Mouse (Mus musculus) C2C12 (cell line): ENCODE results near the gene Znrd1as. TPM values are rescaled to one million over a fixed set of nuclear protein-coding genes. Genes with fewer than 3 reads are reported as not detected.

ENCODE experiments used
- H3K27me3 ChIP-seq: one replicate; pipeline ENCODE4 v1.6.1; 2011; ENCODE audit not compliant: control insufficient read depth, insufficient read depth, insufficient read length
- H3K36me3 ChIP-seq: one replicate; pipeline ENCODE4 v1.6.1; 2011; ENCODE audit not compliant: control insufficient read depth, insufficient read depth
- H3K4me3 ChIP-seq: one replicate; pipeline ENCODE4 v1.5.1; 2011; ENCODE audit warnings: mild to moderate bottlenecking, control low read depth; ENCODE audit not compliant: poor library complexity, insufficient read depth, severe bottlenecking
- H3K79me2 ChIP-seq: one replicate; pipeline ENCODE4 v1.6.1; 2011; ENCODE audit not compliant: control insufficient read depth, insufficient read depth
- H3K79me3 ChIP-seq: one replicate; pipeline ENCODE4 v1.6.1; 2011; ENCODE audit warnings: low read depth, control low read depth
- H3ac ChIP-seq: one replicate; pipeline ENCODE3; 2011; ENCODE audit warnings: low read depth; ENCODE audit not compliant: control insufficient read depth, insufficient read length
- CEBPB ChIP-seq: IDR thresholded peaks from one replicate; pipeline ENCODE4 v1.6.1; 2011; ENCODE audit warnings: low read depth, mild to moderate bottlenecking, control low read depth, moderate library complexity
- CTCF ChIP-seq: IDR thresholded peaks from one replicate; pipeline ENCODE4 v1.5.1; 2011; ENCODE audit not compliant: control insufficient read depth, insufficient read depth, insufficient read length
- FOSL1 ChIP-seq: IDR thresholded peaks from one replicate; pipeline ENCODE4 v1.8.0; 2011; ENCODE audit warnings: mild to moderate bottlenecking, low read length; ENCODE audit not compliant: poor library complexity, insufficient read depth, severe bottlenecking
- MAX ChIP-seq: IDR thresholded peaks from one replicate; pipeline ENCODE4 v1.6.1; 2011; ENCODE audit warnings: mild to moderate bottlenecking, control low read depth
- MYOD1 ChIP-seq: IDR thresholded peaks from one replicate; pipeline ENCODE4 v1.6.1; 2011; ENCODE audit warnings: low read depth; ENCODE audit not compliant: control insufficient read depth, insufficient read length
- MYOG ChIP-seq: IDR thresholded peaks from one replicate; pipeline ENCODE4 v1.6.1; 2011; ENCODE audit not compliant: control insufficient read depth, insufficient read length; ENCODE audit errors: extremely low read depth
- USF1 ChIP-seq: IDR thresholded peaks from one replicate; pipeline ENCODE4 v1.6.1; 2011; ENCODE audit warnings: low read depth, mild to moderate bottlenecking, control low read depth, moderate library complexity
- polyA plus RNA-seq: library from polyadenylated mRNA; unstranded; fragments of >200 nt; fragmentation: generic; extraction: Trizol; gene quantifications from one replicate; pipeline ENCODE4 v1.2.1, GENCODE M21; 2012; ENCODE audit warnings: missing spikeins

Znrd1as gene
- polyA plus RNA-seq, 1 experiment, result 3.2 TPM

DNA sequence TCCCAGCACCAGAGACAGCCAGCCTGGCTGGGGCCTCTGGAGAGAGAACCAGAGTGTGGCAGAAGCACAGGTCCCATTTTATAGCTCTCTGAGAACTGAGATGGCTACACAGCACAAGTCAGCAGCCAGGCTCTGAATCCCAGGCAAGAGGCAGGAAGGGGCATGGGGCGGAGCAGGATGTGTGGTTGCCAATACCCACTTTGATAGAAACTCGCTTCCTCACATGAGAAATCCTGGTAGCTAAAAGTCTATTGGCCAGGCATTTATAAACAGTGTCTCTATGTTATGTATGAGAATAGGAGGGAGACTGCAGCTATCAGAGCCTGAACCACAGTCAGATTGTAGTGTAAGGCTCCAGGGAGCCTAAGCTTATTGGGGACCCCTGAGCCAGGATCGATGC is 14.4 kb downstream of the Znrd1as start:
- Histone ChIP-seq H3K4me3 (no peak overlapping the region), H3ac (no peak overlapping the region), H3K79me2 (no peaks in the 10 kb centered on the region), H3K36me3 (no peaks in the 10 kb centered on the region), H3K79me3 (no peaks in the 10 kb centered on the region), H3K27me3 (no peaks in the 10 kb centered on the region)
- TF ChIP-seq MYOG, result no peak
- no peak for TF ChIP-seq USF1
- TF ChIP-seq CTCF, result no peak
- no peak for TF ChIP-seq MAX
- no peak for TF ChIP-seq MYOD1
- TF ChIP-seq FOSL1, result no peak
- no peak for TF ChIP-seq CEBPB

- TF ChIP-seq USF1, result no peak
- TF ChIP-seq CEBPB, result no peak
- TF ChIP-seq MYOD1, result no peak
- TF ChIP-seq FOSL1, result no peak
- TF ChIP-seq MAX, result no peak
- TF ChIP-seq CTCF, result no peak
- TF ChIP-seq MYOG, result no peak
These were observed 14.9 kb downstream of the Znrd1as start for GRCm38 (mm10) chr17:36973271-36973787.

DNA sequence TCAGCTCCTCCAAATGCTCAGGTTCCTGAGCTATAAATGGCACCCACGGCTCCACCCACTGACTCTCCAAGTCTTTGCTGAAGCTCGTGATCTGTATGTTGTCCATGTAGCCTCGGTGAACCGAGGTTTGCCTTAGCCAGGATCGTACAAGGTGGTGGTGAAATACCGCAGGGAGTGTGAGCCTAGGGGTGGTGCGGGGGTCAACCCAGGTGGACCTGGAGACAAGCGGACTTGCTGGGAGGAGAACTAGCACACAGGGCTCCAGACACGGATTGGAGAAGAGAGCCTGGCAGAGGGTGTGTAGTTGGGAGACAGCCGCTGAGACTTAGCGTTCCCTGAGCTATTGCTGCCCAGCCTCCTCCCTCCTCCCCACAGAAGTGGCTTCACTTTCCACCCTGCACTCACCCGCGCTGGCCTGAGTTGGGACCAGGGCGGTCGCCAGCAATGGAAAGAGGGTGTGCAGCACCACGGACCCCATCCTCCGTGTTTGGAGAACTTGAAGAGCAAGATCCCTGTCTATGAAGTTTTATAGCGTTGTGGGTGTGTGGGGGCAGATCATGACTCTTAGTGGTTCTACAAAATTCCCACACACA is 22.9 kb downstream of the Znrd1as start, which contains the start of gene 2410137M14Rik:
TSS of gene 2410137M14Rik (minus strand) at position 17 of the 593 bp plus-strand sequence.
- no peak for TF ChIP-seq MAX
- no peak for TF ChIP-seq MYOD1
- no peak for TF ChIP-seq CTCF
- no peak for TF ChIP-seq FOSL1
- no peak for TF ChIP-seq MYOG
- H3K4me3 ChIP-seq, result no peak within 1 kb of the TSS
- no peaks in the 10 kb centered on the region for H3K79me2 ChIP-seq
- H3ac ChIP-seq, result no peak within 1 kb of the TSS
- H3K79me3 ChIP-seq, result no peaks in the 10 kb centered on the region
- peaks cover 4% of the 10 kb centered on the region for H3K27me3 ChIP-seq
- no peaks in the 10 kb centered on the region for H3K36me3 ChIP-seq

More at GRCm38 (mm10) chr17:36973271-36973787, 14.9 kb downstream of the Znrd1as start:
- Histone ChIP-seq H3K36me3 (no peaks in the 10 kb centered on the region), H3ac (no peak overlapping the region), H3K4me3 (no peak overlapping the region), H3K27me3 (no peaks in the 10 kb centered on the region), H3K79me2 (no peaks in the 10 kb centered on the region), H3K79me3 (no peaks in the 10 kb centered on the region)

GRCm38 (mm10) chr17:36981845-36982244 is 23.5 kb downstream of the Znrd1as start:
- H3K36me3 ChIP-seq, result no peaks in the 10 kb centered on the region
- H3K4me3 ChIP-seq, result no peak overlapping the region
- H3K27me3 ChIP-seq, result peaks cover 7% of the 10 kb centered on the region
- no peaks in the 10 kb centered on the region for H3K79me2 ChIP-seq
- H3ac ChIP-seq, result no peak overlapping the region
- TF ChIP-seq MYOG, result no peak
- no peaks in the 10 kb centered on the region for H3K79me3 ChIP-seq

- no peak for TF ChIP-seq MAX
- no peak for TF ChIP-seq MYOD1
- TF ChIP-seq USF1, result no peak
- no peak for TF ChIP-seq MYOG
- TF ChIP-seq CEBPB, result no peak
- no peak for TF ChIP-seq FOSL1
- no peak for TF ChIP-seq CTCF
- Histone ChIP-seq H3K27me3 (peaks cover 7% of the 10 kb centered on the region), H3K79me3 (no peaks in the 10 kb centered on the region), H3ac (no peak overlapping the region), H3K36me3 (no peaks in the 10 kb centered on the region), H3K79me2 (no peaks in the 10 kb centered on the region), H3K4me3 (no peak overlapping the region)
These were observed 24.1 kb downstream of the Znrd1as start for GRCm38 (mm10) chr17:36982253-36983155.
